Mouse (Mus musculus) intestine, embryonic 15.5 days (tissue): Measurements from ENCODE around the gene Plxnc1. TPM values are rescaled to one million over a fixed set of nuclear protein-coding genes. Genes with fewer than 3 reads are reported as not detected.

Experiments used
- ATAC-seq: fragments of 200-750 bp; cut with Nextera tagmentation; 2 replicates; pipeline ENCODE4 v1.8.0; 2017; ENCODE audit warnings: moderate TSS enrichment, moderate library complexity
- H3K27ac ChIP-seq: fragments of 300-500 bp; sonication (generic); 2 replicates; pipeline ENCODE4 v1.5.1; 2015; ENCODE audit warnings: mild to moderate bottlenecking, inconsistent platforms
- H3K27me3 ChIP-seq: fragments of 300-500 bp; sonication (generic); replicated peaks from 2 replicates; pipeline ENCODE4 v1.6.1; 2015; ENCODE audit warnings: inconsistent platforms
- H3K36me3 ChIP-seq: fragments of 300-500 bp; sonication (generic); 2 replicates; pipeline ENCODE4 v1.6.1; 2015; ENCODE audit warnings: inconsistent platforms
- H3K4me1 ChIP-seq: fragments of 300-500 bp; sonication (generic); replicated peaks from 2 replicates; pipeline ENCODE4 v1.6.1; 2015; ENCODE audit warnings: inconsistent platforms
- H3K4me2 ChIP-seq: fragments of 300-500 bp; sonication (generic); replicated peaks from 2 replicates; pipeline ENCODE4 v1.6.1; 2015; ENCODE audit warnings: mild to moderate bottlenecking, inconsistent platforms
- H3K4me3 ChIP-seq: fragments of 300-500 bp; sonication (generic); replicated peaks from 2 replicates; pipeline ENCODE4 v1.5.1; 2015; ENCODE audit warnings: inconsistent platforms
- H3K9ac ChIP-seq: fragments of 300-500 bp; sonication (generic); 2 replicates; pipeline ENCODE4 v1.6.1; 2015; ENCODE audit warnings: inconsistent platforms
- H3K9me3 ChIP-seq: fragments of 300-500 bp; sonication (generic); 2 replicates; pipeline ENCODE4 v1.6.1; 2016; ENCODE audit warnings: inconsistent platforms
- WGBS: fragments of 180-500 bp; shearing (Covaris S2); methylation state at CpG from one replicate; pipeline ENCODE4 v1.1.7; 2015; 5-methylcytosine and 5-hydroxymethylcytosine counted together
- polyA plus RNA-seq: library from polyadenylated mRNA; unstranded; fragments of >200 nt; fragmentation: Nextera tagmentation; extraction: Ambion mirVana; gene quantifications from 2 replicates; pipeline ENCODE4 v1.2.1, GENCODE M21; 2015

Plxnc1 gene
- polyA plus RNA-seq, 1 experiment from 2014 or later, result 1.3 TPM

GRCm38 (mm10) chr10:94974345-94975098 lies 29.9 kb upstream of the Plxnc1 start:
- Histone ChIP-seq H3K36me3 (no peaks in the 10 kb centered on the region), H3K4me2 (no peak overlapping the region), H3K9ac (no peak overlapping the region), H3K4me1 (no peaks in the 10 kb centered on the region), H3K27ac (no peak overlapping the region), H3K9me3 (no peaks in the 10 kb centered on the region), H3K4me3 (no peak overlapping the region), H3K27me3 (no peaks in the 10 kb centered on the region)
- WGBS, result 57% methylated on average over 9 of the region's 9 CpGs
- no peak for ATAC-seq

GRCm38 (mm10) chr10:94971625-94972161 lies 27.1 kb upstream of the Plxnc1 start:
- H3K4me3 ChIP-seq, result no peak overlapping the region
- no peak for ATAC-seq
- H3K27me3 ChIP-seq, result no peaks in the 10 kb centered on the region
- no peak overlapping the region for H3K9ac ChIP-seq
- no peaks in the 10 kb centered on the region for H3K36me3 ChIP-seq
- no peaks in the 10 kb centered on the region for H3K9me3 ChIP-seq
- H3K4me2 ChIP-seq, result no peak overlapping the region
- WGBS, result 66% methylated on average over 3 of the region's 3 CpGs
- no peaks in the 10 kb centered on the region for H3K4me1 ChIP-seq
- H3K27ac ChIP-seq, result no peak overlapping the region

GRCm38 (mm10) chr10:94970221-94970620 lies 25.6 kb upstream of the Plxnc1 start:
- Histone ChIP-seq H3K27ac (no peak overlapping the region), H3K4me1 (no peaks in the 10 kb centered on the region), H3K9ac (no peak overlapping the region), H3K4me3 (no peak overlapping the region), H3K4me2 (no peak overlapping the region), H3K9me3 (no peaks in the 10 kb centered on the region), H3K36me3 (no peaks in the 10 kb centered on the region), H3K27me3 (no peaks in the 10 kb centered on the region)
- WGBS, result 83% methylated on average over 6 of the region's 6 CpGs
- no peak for ATAC-seq

- 86% methylated on average over 7 of the region's 7 CpGs for WGBS
- Histone ChIP-seq H3K4me2 (no peak overlapping the region), H3K9ac (no peak overlapping the region)
These were observed 22.8 kb upstream of the Plxnc1 start for GRCm38 (mm10) chr10:94967468-94967867.

GRCm38 (mm10) chr10:94966789-94967188 lies 22.2 kb upstream of the Plxnc1 start:
- Histone ChIP-seq H3K27ac (no peak overlapping the region), H3K4me2 (no peak overlapping the region), H3K4me1 (no peaks in the 10 kb centered on the region), H3K36me3 (no peaks in the 10 kb centered on the region), H3K27me3 (no peaks in the 10 kb centered on the region), H3K9ac (no peak overlapping the region), H3K4me3 (no peak overlapping the region), H3K9me3 (no peaks in the 10 kb centered on the region)
- WGBS, result 90% methylated on average over 7 of the region's 7 CpGs
- ATAC-seq, result no peak

More at GRCm38 (mm10) chr10:94967468-94967867, 22.8 kb upstream of the Plxnc1 start:
- Histone ChIP-seq H3K27ac (no peak overlapping the region), H3K4me1 (no peaks in the 10 kb centered on the region), H3K4me3 (no peak overlapping the region), H3K27me3 (no peaks in the 10 kb centered on the region), H3K9me3 (no peaks in the 10 kb centered on the region), H3K36me3 (no peaks in the 10 kb centered on the region)
- ATAC-seq, result no peak

- Histone ChIP-seq H3K27ac (no peak overlapping the region), H3K4me1 (no peaks in the 10 kb centered on the region), H3K9me3 (no peaks in the 10 kb centered on the region), H3K9ac (no peak overlapping the region), H3K36me3 (no peaks in the 10 kb centered on the region), H3K27me3 (no peaks in the 10 kb centered on the region), H3K4me3 (no peak overlapping the region), H3K4me2 (no peak overlapping the region)
- ATAC-seq, result no peak
- WGBS, result 87% methylated on average over 3 of the region's 3 CpGs
These were observed 20.5 kb upstream of the Plxnc1 start for GRCm38 (mm10) chr10:94965093-94965492.

GRCm38 (mm10) chr10:94962005-94962404 lies 17.4 kb upstream of the Plxnc1 start:
- Histone ChIP-seq H3K27ac (no peak overlapping the region), H3K36me3 (no peaks in the 10 kb centered on the region), H3K9ac (no peak overlapping the region), H3K27me3 (no peaks in the 10 kb centered on the region), H3K4me3 (no peak overlapping the region), H3K9me3 (no peaks in the 10 kb centered on the region), H3K4me2 (no peak overlapping the region), H3K4me1 (no peaks in the 10 kb centered on the region)
- WGBS, result 79% methylated on average over 10 of the region's 10 CpGs
- ATAC-seq, result no peak

- Histone ChIP-seq H3K9me3 (no peaks in the 10 kb centered on the region), H3K27ac (no peak overlapping the region), H3K9ac (no peak overlapping the region), H3K36me3 (no peaks in the 10 kb centered on the region), H3K4me2 (no peak overlapping the region), H3K27me3 (no peaks in the 10 kb centered on the region), H3K4me3 (no peak overlapping the region), H3K4me1 (no peaks in the 10 kb centered on the region)
- ATAC-seq, result no peak
- WGBS, result 86% methylated on average over 11 of the region's 11 CpGs
These were observed 16.6 kb upstream of the Plxnc1 start for GRCm38 (mm10) chr10:94961283-94961682.

GRCm38 (mm10) chr10:94958311-94958710 lies 13.7 kb upstream of the Plxnc1 start:
- 7% methylated on average over 7 of the region's 7 CpGs for WGBS
- Histone ChIP-seq H3K27me3 (no peaks in the 10 kb centered on the region), H3K9me3 (no peaks in the 10 kb centered on the region), H3K36me3 (no peaks in the 10 kb centered on the region), H3K9ac (no peak overlapping the region), H3K4me3 (no peak overlapping the region), H3K27ac (no peak overlapping the region), H3K4me1 (no peaks in the 10 kb centered on the region), H3K4me2 (no peak overlapping the region)
- no peak for ATAC-seq

GRCm38 (mm10) chr10:94957705-94958104 lies 13.1 kb upstream of the Plxnc1 start:
- Histone ChIP-seq H3K27me3 (no peaks in the 10 kb centered on the region), H3K27ac (no peak overlapping the region), H3K4me2 (no peak overlapping the region), H3K4me3 (no peak overlapping the region), H3K4me1 (no peaks in the 10 kb centered on the region), H3K36me3 (no peaks in the 10 kb centered on the region), H3K9me3 (no peaks in the 10 kb centered on the region), H3K9ac (no peak overlapping the region)
- 80% methylated on average over 7 of the region's 7 CpGs for WGBS
- ATAC-seq, result no peak

- no peak overlapping the region for H3K4me3 ChIP-seq
- H3K9me3 ChIP-seq, result no peaks in the 10 kb centered on the region
- H3K9ac ChIP-seq, result no peak overlapping the region
- WGBS, result 79% methylated on average over 10 of the region's 10 CpGs
- peaks cover 17% of the 10 kb centered on the region for H3K4me1 ChIP-seq
- H3K27ac ChIP-seq, result no peak overlapping the region
- H3K36me3 ChIP-seq, result no peaks in the 10 kb centered on the region
- no peak overlapping the region for H3K4me2 ChIP-seq
- H3K27me3 ChIP-seq, result peaks cover 31% of the 10 kb centered on the region
- ATAC-seq, result no peak
These were observed 3.5 kb upstream of the Plxnc1 start for GRCm38 (mm10) chr10:94947915-94948675.

- H3K36me3 ChIP-seq, result no peaks in the 10 kb centered on the region
- H3K4me1 ChIP-seq, result peaks cover 25% of the 10 kb centered on the region
- H3K4me2 ChIP-seq, result no peak overlapping the region
- H3K27me3 ChIP-seq, result peaks cover 38% of the 10 kb centered on the region
- WGBS, result 45% methylated on average over 7 of the region's 7 CpGs
- no peaks in the 10 kb centered on the region for H3K9me3 ChIP-seq
- no peak overlapping the region for H3K9ac ChIP-seq
- ATAC-seq, result no peak
- H3K27ac ChIP-seq, result no peak overlapping the region
- H3K4me3 ChIP-seq, result no peak overlapping the region
These were observed 2.8 kb upstream of the Plxnc1 start for GRCm38 (mm10) chr10:94947386-94947785.
